Mouse (Mus musculus) midbrain, embryonic 11.5 days (tissue): ENCODE data around the gene Ttc29. TPM values are rescaled to one million over a fixed set of nuclear protein-coding genes. Genes with fewer than 3 reads are reported as not detected.

Experiments used
- ATAC-seq: fragments of 200-750 bp; cut with Nextera tagmentation; 2 replicates; pipeline ENCODE4 v1.8.0; 2017; ENCODE audit warnings: moderate TSS enrichment, moderate library complexity; ENCODE audit not compliant: low FRiP score
- DNase-seq: peaks from one replicate; pipeline ENCODE4 v3.0.0; 2015; ENCODE audit warnings: low spot score; ENCODE audit errors: missing footprints
- H3K27ac ChIP-seq: fragments of 300-500 bp; sonication (generic); 2 replicates; pipeline ENCODE4 v1.5.1; 2014; ENCODE audit warnings: low read depth, low read length
- H3K27me3 ChIP-seq: fragments of 300-500 bp; sonication (generic); 2 replicates; pipeline ENCODE4 v1.6.1; 2014; ENCODE audit warnings: mild to moderate bottlenecking, low read length, moderate library complexity, mixed read lengths; ENCODE audit not compliant: control insufficient read depth, insufficient read depth
- H3K36me3 ChIP-seq: fragments of 300-500 bp; sonication (generic); 2 replicates; pipeline ENCODE4 v1.6.1; 2014; ENCODE audit warnings: mild to moderate bottlenecking, low read length, moderate library complexity, mixed read lengths; ENCODE audit not compliant: control insufficient read depth, insufficient read depth
- H3K4me1 ChIP-seq: fragments of 300-500 bp; sonication (generic); 2 replicates; pipeline ENCODE4 v1.6.1; 2014; ENCODE audit warnings: low read length; ENCODE audit not compliant: control insufficient read depth, insufficient read depth
- H3K4me2 ChIP-seq: fragments of 300-500 bp; sonication (generic); 2 replicates; pipeline ENCODE4 v1.6.1; 2014; ENCODE audit warnings: mild to moderate bottlenecking, moderate library complexity
- H3K4me3 ChIP-seq: fragments of 300-500 bp; sonication (generic); 2 replicates; pipeline ENCODE4 v1.5.1; 2014; ENCODE audit warnings: low read depth, low read length
- H3K9ac ChIP-seq: fragments of 300-500 bp; sonication (generic); 2 replicates; pipeline ENCODE4 v1.6.1; 2014; ENCODE audit warnings: low read length
- H3K9me3 ChIP-seq: fragments of 300-500 bp; sonication (generic); 2 replicates; pipeline ENCODE4 v1.6.1; 2016; ENCODE audit warnings: low read length; ENCODE audit not compliant: control insufficient read depth
- WGBS: fragments of 180-500 bp; shearing (Covaris S2); extraction: QIAGEN DNeasy Blood & Tissue Kit; methylation state at CpG from one replicate; pipeline ENCODE4 v1.1.7; 2014; 5-methylcytosine and 5-hydroxymethylcytosine counted together
- polyA plus RNA-seq: library from polyadenylated mRNA; unstranded; fragments of >200 nt; fragmentation: Nextera tagmentation; extraction: Ambion mirVana; gene quantifications from 2 replicates; pipeline ENCODE4 v1.2.1, GENCODE M21; 2014

Ttc29 gene
- polyA plus RNA-seq, 1 experiment from 2014 or later = 0.41 TPM

DNA sequence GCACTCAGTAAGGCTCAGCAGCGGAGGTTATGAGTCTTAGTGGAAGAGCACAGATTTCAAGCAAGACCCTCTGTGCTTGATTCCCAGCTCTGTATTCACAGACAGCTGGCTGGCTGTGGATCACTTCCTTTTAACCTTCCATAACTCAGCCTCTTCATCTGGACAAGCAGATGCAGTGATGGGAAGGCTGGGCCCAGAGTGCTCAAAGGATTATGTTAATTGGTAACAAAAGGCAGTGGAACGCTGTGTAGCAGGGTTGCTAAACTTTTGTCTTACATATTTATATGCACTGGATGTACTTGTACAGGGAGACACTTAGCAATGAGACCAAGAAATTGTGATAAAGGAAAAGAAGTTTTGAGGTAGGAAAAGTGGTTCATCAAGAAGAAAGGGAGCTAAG, 17.6 kb downstream of the Ttc29 start:
- WGBS = 40% methylated on average over 2 of the region's 2 CpGs
- peaks cover 7% of the 10 kb centered on the region for H3K4me1 ChIP-seq
- DNase-seq (peak; percentile 85), ATAC-seq (peak; percentile 65)
- H3K9me3 ChIP-seq = no peaks in the 10 kb centered on the region
- H3K4me2 ChIP-seq = no peak overlapping the region
- H3K9ac ChIP-seq = no peak overlapping the region
- no peak overlapping the region for H3K4me3 ChIP-seq
- no peaks in the 10 kb centered on the region for H3K27me3 ChIP-seq
- H3K27ac ChIP-seq = no peak overlapping the region
- no peaks in the 10 kb centered on the region for H3K36me3 ChIP-seq

DNA sequence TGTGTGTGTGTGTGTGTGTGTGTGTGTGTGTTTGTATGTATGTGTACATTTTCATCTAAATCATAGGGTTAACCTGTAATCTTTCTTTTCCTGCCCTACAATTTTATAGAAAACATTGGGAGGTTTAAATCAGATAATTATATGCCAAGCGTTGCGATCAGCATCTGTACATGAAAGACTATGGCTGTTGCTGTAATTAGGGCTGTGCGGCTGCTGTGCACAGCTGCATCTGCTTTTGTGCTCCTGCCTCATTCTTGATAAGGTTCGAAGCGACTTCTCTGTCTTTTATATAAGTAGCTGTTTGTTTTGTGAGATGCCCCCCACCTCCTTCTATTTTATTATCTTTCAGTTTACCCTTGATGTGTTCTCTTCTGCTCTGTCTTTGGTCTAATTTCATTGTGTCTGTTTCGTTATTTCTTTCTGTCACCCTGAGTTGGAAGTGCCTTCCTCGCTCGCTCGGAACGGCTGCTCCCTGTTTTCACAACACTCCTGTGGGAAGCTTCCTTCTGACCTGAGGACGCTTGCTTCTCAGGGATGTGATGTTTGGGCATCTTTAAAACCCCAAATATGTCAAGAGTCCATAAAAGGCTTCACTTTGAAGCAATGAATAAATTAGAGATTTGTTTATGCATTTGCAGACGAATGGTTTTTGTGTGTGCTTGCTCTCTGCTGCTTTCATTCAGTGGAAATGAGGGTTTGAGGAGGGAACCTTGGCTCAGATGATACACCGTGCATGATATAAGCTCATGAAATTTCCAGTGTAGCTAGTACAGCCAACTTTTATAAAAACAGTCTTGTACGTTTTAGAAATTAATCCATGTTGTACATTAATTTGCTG, 20.0 kb downstream of the Ttc29 start:
- no peaks in the 10 kb centered on the region for H3K27me3 ChIP-seq
- WGBS = 50% methylated on average over 14 of the region's 14 CpGs
- ATAC-seq (no peak), DNase-seq (peak; percentile 79)
- peaks cover 7% of the 10 kb centered on the region for H3K4me1 ChIP-seq
- H3K27ac ChIP-seq = no peak overlapping the region
- peak overlapping the region; percentile 13; the same call in 1 of the 2 replicates for H3K4me2 ChIP-seq
- no peak overlapping the region for H3K9ac ChIP-seq
- H3K9me3 ChIP-seq = no peaks in the 10 kb centered on the region
- no peaks in the 10 kb centered on the region for H3K36me3 ChIP-seq
- no peak overlapping the region for H3K4me3 ChIP-seq

DNA sequence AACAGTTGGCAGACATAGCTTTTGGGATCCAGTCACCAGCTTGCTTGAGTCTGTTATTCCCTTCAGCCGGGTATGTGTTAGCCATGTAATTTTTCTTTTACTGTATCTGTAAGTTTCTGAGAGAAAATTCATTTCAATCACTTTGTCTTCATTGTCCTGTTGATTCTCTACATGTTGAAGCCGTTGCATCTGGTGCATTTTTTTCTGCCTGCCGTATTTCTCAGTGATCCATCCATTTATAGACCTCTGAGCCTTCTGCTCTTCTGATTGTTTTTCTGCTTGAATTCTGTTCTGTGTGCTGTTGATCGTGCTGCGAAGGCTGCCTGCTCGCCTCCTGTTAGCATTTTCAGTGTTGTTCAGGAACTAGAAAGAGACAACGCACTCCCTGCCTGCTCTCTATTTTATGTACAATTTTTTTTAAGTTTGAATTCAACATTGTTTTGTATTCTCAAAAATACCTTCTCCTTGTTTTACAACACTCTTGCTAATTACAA, 20.7 kb downstream of the Ttc29 start:
- Histone ChIP-seq H3K4me1 (peaks cover 7% of the 10 kb centered on the region), H3K27me3 (no peaks in the 10 kb centered on the region), H3K36me3 (no peaks in the 10 kb centered on the region), H3K9ac (no peak overlapping the region), H3K4me3 (no peak overlapping the region), H3K27ac (no peak overlapping the region), H3K4me2 (no peak overlapping the region), H3K9me3 (no peaks in the 10 kb centered on the region)
- 83% methylated on average over 7 of the region's 7 CpGs for WGBS
- ATAC-seq = no peak
- peak; percentile 47 for DNase-seq

DNA sequence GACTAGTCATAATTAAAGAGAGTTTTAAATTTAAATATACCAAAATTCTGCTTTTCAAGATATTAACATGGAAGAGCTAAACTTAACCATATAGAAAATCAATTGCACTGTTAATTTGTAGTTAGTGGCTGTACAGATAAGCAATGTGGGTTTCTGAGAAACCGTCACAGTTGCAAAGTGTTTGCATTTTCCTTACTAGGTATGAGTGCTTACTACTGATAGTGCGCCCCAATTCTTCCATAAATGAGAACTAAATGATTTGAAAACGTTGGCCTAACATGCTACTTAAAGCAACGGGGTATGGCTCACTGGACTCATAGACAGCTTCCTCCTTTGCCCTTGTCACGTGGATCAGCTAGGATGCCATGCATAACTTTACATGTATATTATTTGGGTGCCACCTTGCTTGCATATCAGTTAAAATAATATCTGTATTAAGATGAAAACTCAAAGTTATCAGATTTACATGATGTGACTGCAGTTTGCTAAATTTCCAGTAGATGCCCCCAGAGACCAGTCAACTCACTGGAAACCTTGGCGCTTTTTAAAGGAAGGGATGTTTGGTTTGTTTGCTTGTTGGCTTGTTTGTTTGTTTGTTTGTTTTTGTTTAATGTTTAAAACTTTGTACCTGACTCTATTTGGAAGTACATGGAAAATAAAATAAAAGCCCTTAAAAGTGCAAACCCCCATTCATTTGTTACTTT, 25.0 kb downstream of the Ttc29 start:
- no peak for DNase-seq
- 65% methylated on average over 6 of the region's 6 CpGs for WGBS
- H3K36me3 ChIP-seq = no peaks in the 10 kb centered on the region
- no peak overlapping the region for H3K27ac ChIP-seq
- H3K27me3 ChIP-seq = no peaks in the 10 kb centered on the region
- H3K9me3 ChIP-seq = no peaks in the 10 kb centered on the region
- no peak overlapping the region for H3K9ac ChIP-seq
- no peak for ATAC-seq
- no peak overlapping the region for H3K4me3 ChIP-seq
- H3K4me2 ChIP-seq = no peak overlapping the region
- no peaks in the 10 kb centered on the region for H3K4me1 ChIP-seq

DNA sequence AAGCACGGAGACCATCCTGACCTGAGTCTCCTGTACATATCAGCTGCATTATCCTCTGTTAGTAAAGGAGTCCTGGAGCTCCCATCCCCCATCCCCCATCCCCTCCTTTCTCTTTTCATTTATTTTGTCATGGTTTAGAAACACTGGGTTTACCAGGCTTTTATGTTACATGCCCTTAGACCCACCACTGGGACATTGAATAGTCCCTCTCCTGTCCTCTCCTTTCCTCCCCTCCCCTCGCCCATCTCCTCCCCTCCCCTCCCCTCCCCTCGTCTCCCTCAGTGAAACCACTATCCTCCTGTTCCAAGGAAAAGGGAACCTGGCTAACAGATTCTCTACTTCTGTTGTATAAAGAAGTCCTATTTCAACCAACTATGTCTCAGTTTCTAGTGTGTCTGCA, 38.0 kb downstream of the Ttc29 start:
- 0 out of 2 replicates have a peak, but pooled peaks have one; percentile 22 for ATAC-seq
- no peak overlapping the region for H3K9ac ChIP-seq
- WGBS = 15% methylated on average over 3 of the region's 3 CpGs

DNA sequence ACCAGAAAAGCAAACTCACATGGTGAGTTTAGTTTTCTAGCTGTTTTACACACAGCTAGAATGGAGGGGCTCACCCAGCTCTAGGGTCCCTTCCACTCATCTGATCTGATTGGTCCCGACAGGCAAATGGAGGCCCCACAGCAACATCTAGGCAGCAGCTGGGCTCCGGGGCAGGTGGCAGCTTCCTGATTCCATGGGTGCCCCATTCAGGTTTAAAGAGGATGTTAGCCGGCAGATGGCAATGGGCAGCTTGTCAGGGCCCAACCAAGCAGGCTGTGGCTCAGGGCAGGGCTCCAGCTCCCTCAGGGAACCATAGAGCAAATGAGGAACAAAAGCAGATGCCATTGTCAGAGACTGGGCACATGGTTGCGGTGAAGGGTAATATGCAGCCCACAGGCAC, 41.3 kb downstream of the Ttc29 start:
- ATAC-seq (no peak), DNase-seq (no peak)
- no peaks in the 10 kb centered on the region for H3K27me3 ChIP-seq
- H3K4me2 ChIP-seq = no peak overlapping the region
- H3K9ac ChIP-seq = no peak overlapping the region
- 89% methylated on average over 4 of the region's 4 CpGs for WGBS
- H3K4me1 ChIP-seq = no peaks in the 10 kb centered on the region
- H3K9me3 ChIP-seq = no peaks in the 10 kb centered on the region
- no peak overlapping the region for H3K4me3 ChIP-seq
- no peak overlapping the region for H3K27ac ChIP-seq
- no peaks in the 10 kb centered on the region for H3K36me3 ChIP-seq

More for the DNA sequence above, 38.0 kb downstream of the Ttc29 start:
- Histone ChIP-seq H3K4me1 (no peaks in the 10 kb centered on the region), H3K27me3 (no peaks in the 10 kb centered on the region), H3K27ac (no peak overlapping the region), H3K4me3 (no peak overlapping the region), H3K36me3 (no peaks in the 10 kb centered on the region), H3K9me3 (no peaks in the 10 kb centered on the region), H3K4me2 (no peak overlapping the region)
- no peak for DNase-seq

DNA sequence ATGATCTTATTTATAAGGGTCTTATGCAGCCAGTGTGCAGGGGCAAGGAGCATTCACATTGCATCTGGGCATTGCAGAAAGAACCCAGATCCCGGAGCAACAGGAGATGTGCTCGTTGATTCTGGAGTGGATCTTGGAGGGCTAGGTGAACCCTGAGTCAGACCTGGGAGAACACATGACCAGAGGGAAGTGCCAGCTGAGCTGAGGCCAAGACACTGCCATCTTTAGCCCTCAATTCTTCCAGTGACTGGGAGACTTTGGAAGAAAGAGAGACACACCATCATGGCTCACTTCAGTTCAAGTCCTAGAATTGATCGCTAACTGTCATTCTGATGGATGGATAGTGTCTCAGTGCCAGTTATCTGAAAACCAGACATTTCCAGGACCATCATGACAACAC, 41.9 kb downstream of the Ttc29 start:
- ATAC-seq (no peak), DNase-seq (no peak)
- no peak overlapping the region for H3K4me3 ChIP-seq
- no peak overlapping the region for H3K27ac ChIP-seq
- no peaks in the 10 kb centered on the region for H3K4me1 ChIP-seq
- H3K27me3 ChIP-seq = no peaks in the 10 kb centered on the region
- no peaks in the 10 kb centered on the region for H3K36me3 ChIP-seq
- H3K9ac ChIP-seq = no peak overlapping the region
- no peaks in the 10 kb centered on the region for H3K9me3 ChIP-seq
- no peak overlapping the region for H3K4me2 ChIP-seq
- 89% methylated on average over 3 of the region's 3 CpGs for WGBS

DNA sequence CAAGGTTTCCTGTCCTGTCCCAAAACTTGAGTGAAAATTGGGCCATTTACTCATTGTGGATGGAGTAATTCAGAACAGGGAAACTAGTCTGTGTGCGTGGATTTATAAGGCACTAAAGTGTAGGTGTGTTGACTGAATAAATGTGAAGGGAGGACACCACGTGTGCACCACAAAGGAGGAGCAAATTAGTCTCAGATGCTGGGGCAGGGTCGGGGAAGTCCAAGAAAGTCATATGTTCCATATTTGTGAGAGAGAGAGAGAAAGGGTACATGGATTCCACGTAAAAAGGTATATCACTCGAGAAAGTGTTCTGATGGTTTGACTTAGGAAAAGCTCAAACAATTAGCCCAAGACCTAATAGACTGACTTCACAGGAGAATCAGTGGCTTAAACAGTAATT, 52.4 kb downstream of the Ttc29 start:
- H3K36me3 ChIP-seq = no peaks in the 10 kb centered on the region
- DNase-seq (no peak), ATAC-seq (no peak)
- no peaks in the 10 kb centered on the region for H3K9me3 ChIP-seq
- no peak overlapping the region for H3K4me3 ChIP-seq
- H3K27me3 ChIP-seq = no peaks in the 10 kb centered on the region
- no peak overlapping the region for H3K9ac ChIP-seq
- H3K27ac ChIP-seq = no peak overlapping the region
- 83% methylated on average over 5 of the region's 5 CpGs for WGBS
- H3K4me2 ChIP-seq = no peak overlapping the region
- peaks cover 3% of the 10 kb centered on the region for H3K4me1 ChIP-seq

DNA sequence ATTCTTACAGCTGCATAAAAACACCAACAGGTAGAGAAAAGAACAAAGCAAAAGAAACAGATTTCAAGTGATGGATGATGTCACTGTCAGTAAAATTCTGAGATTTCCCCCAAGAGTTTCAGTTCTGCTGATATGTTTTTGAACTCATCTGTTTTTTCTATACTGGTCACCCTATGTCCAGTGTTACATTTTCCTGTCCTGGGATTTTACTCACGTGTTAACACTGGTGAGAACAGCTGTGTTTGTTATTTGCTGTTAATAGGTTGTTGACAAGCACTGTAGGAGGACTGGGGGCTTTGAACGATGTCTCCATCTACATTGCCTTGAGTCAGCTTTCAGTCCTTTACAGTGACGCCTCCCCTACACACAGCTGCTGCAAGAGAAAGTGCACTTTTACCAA, 53.1 kb downstream of the Ttc29 start:
- H3K9me3 ChIP-seq = no peaks in the 10 kb centered on the region
- no peak overlapping the region for H3K4me3 ChIP-seq
- 55% methylated on average over 3 of the region's 3 CpGs for WGBS
- no peaks in the 10 kb centered on the region for H3K27me3 ChIP-seq
- H3K4me2 ChIP-seq = no peak overlapping the region
- H3K36me3 ChIP-seq = no peaks in the 10 kb centered on the region
- no peak for ATAC-seq
- no peak overlapping the region for H3K27ac ChIP-seq
- no peak for DNase-seq
- H3K9ac ChIP-seq = no peak overlapping the region
- peaks cover 3% of the 10 kb centered on the region for H3K4me1 ChIP-seq
